Mouse (Mus musculus) urinary bladder, adult 18-20 months (tissue): ENCODE measurements around the gene Pkd1.

ENCODE experiments used
- DNase-seq, 2 experiments: peaks; one replicate each; pipeline ENCODE4 v3.0.0; 2022; ENCODE audit warnings: low spot score in 2 of 2, mixed read lengths in 2 of 2

Pkd1 gene

DNA sequence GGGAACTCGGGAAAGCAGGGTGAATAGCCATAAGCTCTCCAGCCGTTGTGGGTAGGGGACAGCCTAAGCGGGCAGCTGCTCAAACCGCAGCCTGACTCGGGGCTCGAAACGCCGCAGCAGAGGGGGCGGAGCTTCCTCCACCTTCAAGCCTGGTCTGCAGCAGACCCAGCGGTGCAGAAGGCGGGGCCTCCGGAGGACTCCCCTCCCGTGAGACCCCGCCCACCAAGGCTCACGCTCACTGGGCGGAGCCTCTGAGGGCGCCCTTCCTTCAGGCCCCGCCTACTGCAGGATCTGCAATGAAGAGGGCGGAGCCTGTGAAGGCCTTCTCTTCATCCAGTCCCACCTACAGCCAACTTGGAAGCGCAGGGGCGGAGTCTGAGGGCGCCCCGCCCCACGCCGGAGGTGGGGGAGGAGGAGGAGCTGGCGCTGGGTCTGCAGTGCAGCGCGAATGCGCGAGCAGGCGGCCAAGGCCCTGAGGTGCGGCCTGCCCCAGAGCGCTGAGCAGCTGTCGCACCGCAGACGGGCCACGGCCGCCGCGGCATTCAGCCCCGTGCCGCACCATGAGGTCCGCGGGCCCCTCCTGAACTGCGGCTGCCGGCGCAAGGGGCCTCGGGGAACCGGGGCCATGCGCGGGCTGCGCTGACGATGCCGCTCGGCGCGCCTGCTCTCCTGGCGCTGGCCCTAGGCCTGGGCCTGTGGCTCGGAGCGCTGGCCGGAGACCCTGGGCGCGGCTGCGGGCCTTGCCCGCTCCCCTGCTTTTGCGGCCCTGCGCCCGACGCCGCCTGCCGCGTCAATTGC lies at the start of gene Pkd1:
Gene Pkd1, plus strand, starts transcription at position 217 of the 798 bp plus-strand sequence.
- peak; percentile 98 to 99 for DNase-seq

DNA sequence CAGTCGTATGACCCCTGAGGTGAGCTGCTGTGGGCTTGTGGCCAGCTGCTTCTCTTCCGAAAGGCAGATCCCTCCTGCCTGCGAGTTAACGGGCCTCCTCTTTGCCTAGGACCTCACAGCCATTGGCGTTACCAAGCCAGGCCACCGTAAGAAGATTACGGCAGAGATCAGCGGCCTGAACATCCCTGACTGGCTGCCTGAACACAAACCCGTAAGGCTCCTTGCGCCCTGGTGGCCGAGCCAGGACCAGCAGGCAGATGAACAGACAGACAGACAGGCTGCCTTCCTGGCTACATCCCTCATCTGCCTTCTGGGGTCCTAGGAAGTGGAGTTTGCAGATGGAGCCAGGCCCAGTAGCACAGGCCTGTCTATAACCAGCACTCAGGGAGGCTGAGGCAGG lies 47.4 kb upstream of the Pkd1 start:
- DNase-seq, result no peak

- no peak for DNase-seq
Measured at GRCm38 (mm10) chr17:24504085-24504484, 45.5 kb upstream of the Pkd1 start.

- no peak for DNase-seq
Measured at GRCm38 (mm10) chr17:24505286-24505955, 44.2 kb upstream of the Pkd1 start.

DNA sequence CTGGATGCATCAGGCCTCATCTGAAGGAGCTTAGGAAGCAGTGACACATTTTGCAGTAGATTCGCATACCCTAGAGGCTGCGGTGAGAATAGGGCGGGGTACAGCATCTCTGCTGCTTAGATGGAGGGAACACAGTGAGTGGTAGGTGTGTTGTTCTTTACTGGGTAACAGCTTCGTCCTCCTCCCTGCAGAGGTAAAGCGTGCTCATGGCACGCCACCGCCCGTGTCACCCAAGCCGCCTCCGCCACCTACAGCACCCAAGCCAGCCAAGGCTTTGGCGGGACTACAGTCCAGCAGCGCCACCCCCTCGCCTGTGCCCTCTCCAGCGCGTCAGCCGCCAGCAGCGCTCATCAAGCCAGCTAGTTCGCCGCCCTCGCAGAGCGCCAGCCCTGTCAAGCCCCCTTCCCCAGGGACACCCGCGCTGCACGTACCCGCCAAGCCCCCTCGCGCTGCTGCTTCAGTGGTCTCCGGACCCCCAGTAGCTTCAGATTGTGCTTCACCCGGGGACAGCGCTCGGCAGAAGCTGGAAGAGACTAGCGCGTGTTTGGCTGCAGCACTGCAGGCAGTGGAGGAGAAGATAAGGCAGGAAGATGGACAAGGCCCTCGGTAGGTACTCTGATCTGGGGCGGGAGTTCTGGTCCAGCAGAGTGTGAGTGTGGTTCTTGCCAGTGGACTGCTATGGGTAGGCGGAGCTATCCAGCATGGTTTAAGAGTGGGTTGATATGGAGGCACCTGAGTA lies 43.1 kb upstream of the Pkd1 start:
- no peak for DNase-seq

- no peak for DNase-seq
Measured at GRCm38 (mm10) chr17:24507129-24507664, 42.4 kb upstream of the Pkd1 start.

- DNase-seq, result no peak
Measured at GRCm38 (mm10) chr17:24507806-24508460, 41.7 kb upstream of the Pkd1 start.

GRCm38 (mm10) chr17:24513609-24514008 lies 36.0 kb upstream of the Pkd1 start:
- peak in 1 of 2 experiments; percentile 36 for DNase-seq

GRCm38 (mm10) chr17:24514270-24515257 lies 35.1 kb upstream of the Pkd1 start:
- DNase-seq, result no peak

GRCm38 (mm10) chr17:24520450-24520849 lies 29.2 kb upstream of the Pkd1 start:
- no peak for DNase-seq

GRCm38 (mm10) chr17:24524734-24525133 lies 24.9 kb upstream of the Pkd1 start:
- no peak for DNase-seq

DNA sequence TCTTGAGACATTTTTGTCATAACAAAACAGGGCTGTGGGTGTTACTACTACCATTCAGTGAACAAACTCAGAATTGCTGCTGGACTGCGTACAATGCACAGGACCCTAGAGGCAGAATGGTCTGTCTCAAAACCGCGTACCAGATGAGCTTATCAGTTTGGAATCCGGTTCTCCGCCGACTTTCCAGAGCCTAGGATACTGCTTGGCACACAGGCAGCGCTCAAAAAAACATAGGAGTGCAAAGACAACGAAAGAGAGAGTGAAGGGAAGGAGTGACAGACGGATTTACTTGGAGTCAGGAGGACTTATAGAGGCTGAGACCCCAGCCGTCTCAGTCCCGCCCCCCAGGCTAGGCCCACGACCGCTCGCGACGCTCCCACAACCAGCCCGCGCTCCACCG lies 22.3 kb upstream of the Pkd1 start:
- no peak for DNase-seq

DNA sequence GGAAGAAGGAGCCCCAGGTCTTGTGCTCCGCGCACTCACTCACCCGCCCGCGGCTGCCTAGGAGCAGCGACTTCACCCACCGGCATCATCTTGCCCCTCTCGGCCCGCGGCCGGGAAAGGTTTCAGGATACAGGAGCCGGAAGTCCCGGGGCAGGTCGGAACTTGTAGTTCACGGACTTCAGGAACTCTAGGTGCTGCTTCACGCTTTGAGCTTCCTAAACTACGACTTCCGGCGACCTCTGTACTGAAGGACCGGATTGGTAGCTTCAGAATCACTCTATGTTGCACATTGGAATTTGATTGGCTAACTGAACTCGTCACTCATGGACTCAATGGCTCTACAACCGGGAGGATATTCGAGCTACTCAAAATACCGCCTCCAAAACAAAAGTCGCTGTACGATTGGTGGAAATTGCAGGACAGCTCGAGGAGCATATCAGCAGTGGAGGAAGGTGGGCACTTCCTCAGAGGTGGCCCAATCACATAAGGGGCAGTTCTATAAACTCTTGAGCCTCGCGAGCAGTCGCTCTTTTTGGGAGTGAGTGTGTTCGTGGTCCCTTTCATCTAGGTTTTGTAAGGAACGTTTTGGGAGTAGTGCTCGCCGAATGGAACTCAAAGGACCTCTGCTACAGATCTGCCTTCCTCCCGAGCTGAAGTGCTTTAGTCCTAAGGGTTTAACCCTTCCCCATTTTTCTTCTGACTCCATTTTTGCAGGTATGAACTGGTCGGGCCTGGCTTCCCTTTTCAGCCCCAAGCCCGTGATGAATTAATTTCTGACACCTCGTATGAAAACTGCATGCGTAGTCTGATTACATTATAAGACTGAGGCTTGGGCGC lies 21.7 kb upstream of the Pkd1 start, which contains the start of gene Traf7:
Gene Traf7, minus strand, starts transcription at position 216 of the 837 bp plus-strand sequence.
- peak; percentile 75 to 90 for DNase-seq

GRCm38 (mm10) chr17:24528560-24528918 lies 21.1 kb upstream of the Pkd1 start:
- DNase-seq, result no peak

DNA sequence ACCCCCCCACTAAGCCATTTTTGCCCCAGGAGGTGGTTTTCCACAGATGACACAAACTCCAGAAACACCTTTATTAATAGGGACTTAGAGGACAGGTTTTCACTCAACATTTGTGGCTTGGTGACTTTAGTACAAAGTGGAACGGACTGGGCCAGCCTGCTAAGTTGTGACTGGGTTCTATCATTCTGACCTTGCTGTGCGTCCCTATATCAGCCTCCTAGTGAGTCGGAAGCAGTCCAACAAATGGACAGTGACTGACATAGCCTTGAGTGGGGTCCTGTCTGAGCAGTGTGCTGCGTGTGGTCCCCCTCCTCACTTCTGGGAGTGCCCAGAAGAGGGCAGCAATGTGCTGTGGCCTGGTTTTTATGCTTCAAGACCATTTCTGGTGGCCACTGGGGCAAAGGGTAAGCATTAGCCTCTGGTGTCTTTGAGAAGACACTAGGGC lies 20.6 kb upstream of the Pkd1 start:
- peak in 1 of 2 experiments; percentile 38 for DNase-seq

DNA sequence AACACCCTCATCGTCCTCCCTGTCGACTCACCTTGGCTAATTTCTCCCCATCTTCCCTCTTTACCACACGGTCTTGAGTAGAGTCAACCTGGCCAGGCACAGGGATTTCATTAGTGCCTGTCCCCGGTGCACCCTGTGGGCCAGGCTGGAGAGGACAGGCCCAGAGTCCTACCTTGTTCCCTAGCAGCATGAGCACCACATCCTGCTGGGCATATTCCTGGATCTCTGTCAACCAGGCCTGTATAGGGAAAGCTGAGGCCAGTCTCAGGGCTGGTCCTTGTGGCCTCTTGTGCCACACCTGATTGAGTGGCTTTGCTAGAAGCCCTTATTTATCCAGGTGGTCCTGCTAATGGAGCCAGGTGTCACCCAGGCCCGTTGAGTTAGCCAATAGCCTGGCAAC lies 19.8 kb upstream of the Pkd1 start:
- DNase-seq, result no peak

GRCm38 (mm10) chr17:24530361-24531050 lies 19.1 kb upstream of the Pkd1 start:
- DNase-seq, result no peak

- DNase-seq, result no peak
Measured at GRCm38 (mm10) chr17:24531064-24531463, 18.6 kb upstream of the Pkd1 start.

DNA sequence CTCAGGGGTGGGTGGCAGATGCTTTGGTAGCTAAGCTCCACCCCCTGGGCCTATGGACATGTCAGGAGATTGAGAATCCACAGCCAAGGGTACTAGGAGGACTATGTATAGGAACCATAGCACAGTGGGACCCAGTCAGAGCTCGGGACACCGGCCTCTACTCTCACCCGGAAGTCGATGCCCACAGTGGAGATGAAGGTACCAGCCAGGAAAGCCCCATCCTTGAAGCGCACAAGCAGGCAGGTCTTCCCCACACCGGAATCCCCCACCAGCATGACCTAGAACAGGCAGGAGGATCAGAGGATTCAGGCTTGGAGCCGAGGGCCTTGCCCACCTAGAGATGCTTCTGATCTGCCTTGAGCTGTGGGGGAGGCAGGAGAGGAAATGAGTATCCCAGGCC lies 17.6 kb upstream of the Pkd1 start:
- no peak for DNase-seq
